Mouse (Mus musculus): ENCODE measurements around the gene Rlbp1. TPM values are rescaled to one million over a fixed set of nuclear protein-coding genes. Genes with fewer than 3 reads are reported as not detected.

Rlbp1 gene
- 0.16 and 0.30 TPM in 2 replicates for polyA plus RNA-seq (2015; fragmentation: Nextera tagmentation; extraction: Ambion mirVana)

GRCm38 (mm10) chr7:79386422-79387133 is at the start of gene Rlbp1:
Gene Rlbp1 (minus strand): TSS chr7:79387048.
- Histone ChIP-seq H3K4me3 (no peak within 1 kb of the TSS), H3K9me3 (no peaks in the 10 kb centered on the region), H3K4me2 (no peak within 1 kb of the TSS), H3K9ac (no peak within 1 kb of the TSS), H3K36me3 (no peaks in the 10 kb centered on the region), H3K27me3 (no peaks in the 10 kb centered on the region), H3K4me1 (peaks cover 3% of the 10 kb centered on the region; the same call in 1 of the 2 replicates), H3K27ac (no peak within 1 kb of the TSS)
- ATAC-seq (ENCODE audit: borderline replicate concordance, extremely low read depth, low FRiP score, low TSS enrichment) = no peak
- 68% methylated on average over 16 of the region's 16 CpGs for WGBS

DNA sequence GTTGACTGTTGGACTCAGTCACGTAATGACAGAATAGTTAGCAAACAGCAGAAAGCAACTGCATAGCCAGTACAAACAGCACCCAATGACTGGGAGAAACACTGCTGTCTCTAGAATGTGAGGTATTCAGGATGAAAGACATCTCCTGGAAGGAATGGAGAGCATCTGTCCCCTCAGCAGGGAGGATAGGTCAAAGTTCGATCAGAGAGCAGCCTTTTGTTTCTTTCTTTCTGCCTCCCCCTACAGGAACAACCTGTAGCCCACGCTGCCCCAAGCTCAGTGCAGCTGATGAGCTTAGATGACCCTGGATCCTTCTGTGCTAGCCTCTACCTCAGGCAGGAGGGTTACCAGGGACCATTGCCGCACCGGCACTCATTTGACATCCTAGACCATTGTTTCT is 41.4 kb upstream of the Rlbp1 start:
- no peaks in the 10 kb centered on the region for H3K9me3 ChIP-seq
- no peaks in the 10 kb centered on the region for H3K4me1 ChIP-seq
- H3K4me3 ChIP-seq = no peak overlapping the region
- no peak overlapping the region for H3K9ac ChIP-seq
- ATAC-seq (ENCODE audit: borderline replicate concordance, extremely low read depth, low FRiP score, low TSS enrichment) = no peak
- 0 out of 2 replicates have a peak, but pooled peaks cover 3% of the 10 kb centered on the region for H3K36me3 ChIP-seq
- no peaks in the 10 kb centered on the region for H3K27me3 ChIP-seq
- no peak overlapping the region for H3K27ac ChIP-seq
- WGBS = 61% methylated on average over 5 of the region's 5 CpGs
- no peak overlapping the region for H3K4me2 ChIP-seq

DNA sequence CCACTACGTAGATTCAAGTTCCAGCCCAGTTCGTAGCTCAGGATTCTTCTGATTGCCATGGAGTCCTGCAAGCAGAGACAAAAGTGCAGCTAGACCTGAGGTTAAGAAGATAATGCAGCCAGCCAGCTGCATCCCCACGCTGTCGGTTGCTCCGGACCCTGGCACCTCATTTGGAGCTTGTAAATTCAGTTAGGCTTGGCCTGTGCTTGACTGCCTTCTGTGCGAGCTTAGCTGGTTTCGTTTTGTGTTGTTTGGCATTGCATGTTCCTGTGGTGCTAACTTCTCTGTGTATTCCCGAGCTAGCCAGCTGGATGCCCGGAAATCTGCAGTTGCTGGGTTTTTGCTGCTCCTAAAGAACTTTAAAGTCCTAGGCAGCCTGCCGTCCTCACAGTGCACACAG is 39.0 kb upstream of the Rlbp1 start:
- Histone ChIP-seq H3K36me3 (0 out of 2 replicates have a peak, but pooled peaks cover 3% of the 10 kb centered on the region), H3K27me3 (no peaks in the 10 kb centered on the region), H3K4me2 (no peak overlapping the region), H3K27ac (no peak overlapping the region), H3K4me1 (no peaks in the 10 kb centered on the region), H3K9ac (no peak overlapping the region), H3K4me3 (no peak overlapping the region), H3K9me3 (no peaks in the 10 kb centered on the region)
- 72% methylated on average over 10 of the region's 10 CpGs for WGBS
- ATAC-seq (ENCODE audit: borderline replicate concordance, extremely low read depth, low FRiP score, low TSS enrichment) = no peak

GRCm38 (mm10) chr7:79422876-79423275 is 36.0 kb upstream of the Rlbp1 start:
- Histone ChIP-seq H3K27me3 (no peaks in the 10 kb centered on the region), H3K9ac (no peak overlapping the region), H3K4me2 (no peak overlapping the region), H3K27ac (no peak overlapping the region), H3K4me3 (no peak overlapping the region), H3K9me3 (no peaks in the 10 kb centered on the region), H3K36me3 (0 out of 2 replicates have a peak, but pooled peaks cover 3% of the 10 kb centered on the region), H3K4me1 (no peaks in the 10 kb centered on the region)
- 89% methylated on average over 10 of the region's 10 CpGs for WGBS
- ATAC-seq (ENCODE audit: borderline replicate concordance, extremely low read depth, low FRiP score, low TSS enrichment) = no peak

- WGBS = 86% methylated on average over 7 of the region's 7 CpGs
Observed at GRCm38 (mm10) chr7:79419950-79420349, 33.1 kb upstream of the Rlbp1 start.

GRCm38 (mm10) chr7:79414449-79415375 is 27.9 kb upstream of the Rlbp1 start:
- Histone ChIP-seq H3K4me2 (no peak overlapping the region), H3K9me3 (no peaks in the 10 kb centered on the region), H3K9ac (no peak overlapping the region), H3K36me3 (no peaks in the 10 kb centered on the region; the same call in 1 of the 2 replicates), H3K4me1 (no peaks in the 10 kb centered on the region), H3K4me3 (no peak overlapping the region), H3K27me3 (no peaks in the 10 kb centered on the region), H3K27ac (no peak overlapping the region)
- 81% methylated on average over 18 of the region's 18 CpGs for WGBS
- ATAC-seq (ENCODE audit: borderline replicate concordance, extremely low read depth, low FRiP score, low TSS enrichment) = no peak

More at GRCm38 (mm10) chr7:79419950-79420349, 33.1 kb upstream of the Rlbp1 start:
- Histone ChIP-seq H3K4me1 (no peaks in the 10 kb centered on the region), H3K9ac (no peak overlapping the region), H3K9me3 (no peaks in the 10 kb centered on the region), H3K27me3 (no peaks in the 10 kb centered on the region), H3K4me2 (no peak overlapping the region), H3K36me3 (0 out of 2 replicates have a peak, but pooled peaks cover 2% of the 10 kb centered on the region), H3K4me3 (no peak overlapping the region), H3K27ac (no peak overlapping the region)
- ATAC-seq (ENCODE audit: borderline replicate concordance, extremely low read depth, low FRiP score, low TSS enrichment) = no peak

DNA sequence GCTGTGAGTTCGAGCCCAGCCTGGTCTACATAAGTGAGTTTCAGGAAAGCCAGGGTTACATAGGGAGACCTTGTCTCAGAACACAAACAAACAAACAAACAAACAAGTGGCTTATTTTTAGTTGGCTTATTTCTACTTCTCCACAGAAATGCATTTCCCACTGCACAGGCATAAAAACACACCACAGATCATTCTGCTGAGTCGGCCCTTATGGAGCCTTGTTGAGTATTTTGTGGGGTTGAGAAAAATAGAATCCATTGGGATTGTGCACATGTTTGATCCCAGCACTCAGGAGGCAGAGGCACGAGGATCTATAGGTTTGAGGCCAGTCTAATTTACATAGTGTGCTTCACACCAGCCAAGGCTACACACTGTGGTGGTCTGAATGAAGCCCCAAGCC is 13.4 kb upstream of the Rlbp1 start:
- Histone ChIP-seq H3K4me3 (no peak overlapping the region), H3K36me3 (no peaks in the 10 kb centered on the region; the same call in 1 of the 2 replicates), H3K4me2 (no peak overlapping the region), H3K4me1 (no peaks in the 10 kb centered on the region), H3K9me3 (no peaks in the 10 kb centered on the region), H3K27ac (no peak overlapping the region), H3K27me3 (no peaks in the 10 kb centered on the region), H3K9ac (no peak overlapping the region)
- ATAC-seq (ENCODE audit: borderline replicate concordance, extremely low read depth, low FRiP score, low TSS enrichment) = no peak
- 82% methylated on average over 3 of the region's 3 CpGs for WGBS

DNA sequence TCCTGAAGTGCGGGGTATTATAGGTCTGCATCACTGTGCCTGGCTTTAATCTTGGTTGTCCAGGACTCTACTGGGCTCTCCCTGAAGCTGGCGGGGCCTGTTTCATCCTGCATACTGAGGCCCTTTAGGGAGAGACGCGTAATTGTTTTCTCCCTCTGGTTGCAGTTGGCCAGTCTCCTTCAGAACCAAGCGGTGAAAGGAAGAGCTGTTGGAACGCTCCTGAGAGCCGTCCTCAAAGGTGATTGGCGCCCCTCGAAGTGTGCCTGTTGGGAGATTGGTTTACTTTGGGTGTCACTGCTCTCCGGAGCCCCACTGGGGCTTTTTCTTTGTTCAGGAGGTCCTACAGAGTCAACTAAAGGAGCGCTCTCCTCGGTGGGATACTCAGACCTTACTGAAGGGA is 12.1 kb upstream of the Rlbp1 start:
- no peaks in the 10 kb centered on the region for H3K27me3 ChIP-seq
- no peak overlapping the region for H3K4me3 ChIP-seq
- no peak overlapping the region for H3K27ac ChIP-seq
- H3K9ac ChIP-seq = no peak overlapping the region
- no peaks in the 10 kb centered on the region; the same call in 1 of the 2 replicates for H3K36me3 ChIP-seq
- no peaks in the 10 kb centered on the region for H3K4me1 ChIP-seq
- H3K9me3 ChIP-seq = no peaks in the 10 kb centered on the region
- WGBS = 61% methylated on average over 12 of the region's 12 CpGs
- no peak for ATAC-seq (ENCODE audit: borderline replicate concordance, extremely low read depth, low FRiP score, low TSS enrichment)
- H3K4me2 ChIP-seq = no peak overlapping the region

GRCm38 (mm10) chr7:79398426-79398825 is 11.6 kb upstream of the Rlbp1 start:
- Histone ChIP-seq H3K27me3 (no peaks in the 10 kb centered on the region), H3K4me1 (no peaks in the 10 kb centered on the region), H3K36me3 (no peaks in the 10 kb centered on the region; the same call in 1 of the 2 replicates), H3K4me3 (no peak overlapping the region), H3K9ac (no peak overlapping the region), H3K4me2 (no peak overlapping the region), H3K27ac (no peak overlapping the region), H3K9me3 (no peaks in the 10 kb centered on the region)
- no peak for ATAC-seq (ENCODE audit: borderline replicate concordance, extremely low read depth, low FRiP score, low TSS enrichment)
- 58% methylated on average over 8 of the region's 8 CpGs for WGBS

- H3K4me1 ChIP-seq = peaks cover 5% of the 10 kb centered on the region; the same call in 1 of the 2 replicates
- no peaks in the 10 kb centered on the region for H3K9me3 ChIP-seq
- no peaks in the 10 kb centered on the region; the same call in 1 of the 2 replicates for H3K36me3 ChIP-seq
- H3K27me3 ChIP-seq = no peaks in the 10 kb centered on the region
- H3K27ac ChIP-seq = no peak overlapping the region
- 73% methylated on average over 10 of the region's 10 CpGs for WGBS
- no peak overlapping the region for H3K4me2 ChIP-seq
- ATAC-seq (ENCODE audit: borderline replicate concordance, extremely low read depth, low FRiP score, low TSS enrichment) = no peak
- H3K4me3 ChIP-seq = no peak overlapping the region
- no peak overlapping the region for H3K9ac ChIP-seq
Observed at GRCm38 (mm10) chr7:79397446-79397963, 10.7 kb upstream of the Rlbp1 start.

DNA sequence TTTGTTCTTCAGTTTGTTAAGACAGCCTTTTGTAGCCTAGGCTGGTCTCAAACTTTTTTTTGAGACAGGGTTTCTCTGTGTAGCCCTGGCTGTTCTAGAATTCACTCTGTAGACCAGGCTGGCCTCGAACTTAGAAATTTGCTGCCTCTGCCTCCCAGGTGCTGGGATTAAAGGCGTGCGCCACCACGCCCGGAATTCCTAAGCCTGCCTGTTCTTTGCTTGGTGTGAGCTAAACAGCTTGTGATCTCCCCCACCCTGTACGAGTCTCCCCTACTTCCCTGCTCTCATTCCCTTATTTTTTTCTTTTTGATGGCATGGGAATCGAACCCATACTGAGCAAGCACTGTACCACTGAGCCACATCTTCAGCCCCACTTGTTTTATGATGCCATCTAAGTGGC is 8.3 kb upstream of the Rlbp1 start:
- no peaks in the 10 kb centered on the region; the same call in 1 of the 2 replicates for H3K36me3 ChIP-seq
- WGBS = 77% methylated on average over 7 of the region's 7 CpGs
- peaks cover 10% of the 10 kb centered on the region; the same call in 1 of the 2 replicates for H3K4me1 ChIP-seq
- no peak overlapping the region for H3K4me3 ChIP-seq
- H3K9ac ChIP-seq = no peak overlapping the region
- no peak overlapping the region for H3K27ac ChIP-seq
- no peak overlapping the region for H3K4me2 ChIP-seq
- H3K27me3 ChIP-seq = no peaks in the 10 kb centered on the region
- no peak for ATAC-seq (ENCODE audit: borderline replicate concordance, extremely low read depth, low FRiP score, low TSS enrichment)
- H3K9me3 ChIP-seq = no peaks in the 10 kb centered on the region
